Mouse (Mus musculus): Measurements from ENCODE around the gene Caln1. TPM values are rescaled to one million over a fixed set of nuclear protein-coding genes. Genes with fewer than 3 reads are reported as not detected.

Caln1 gene
- polyA plus RNA-seq, 1 experiment from 2014 or later: not detected

DNA sequence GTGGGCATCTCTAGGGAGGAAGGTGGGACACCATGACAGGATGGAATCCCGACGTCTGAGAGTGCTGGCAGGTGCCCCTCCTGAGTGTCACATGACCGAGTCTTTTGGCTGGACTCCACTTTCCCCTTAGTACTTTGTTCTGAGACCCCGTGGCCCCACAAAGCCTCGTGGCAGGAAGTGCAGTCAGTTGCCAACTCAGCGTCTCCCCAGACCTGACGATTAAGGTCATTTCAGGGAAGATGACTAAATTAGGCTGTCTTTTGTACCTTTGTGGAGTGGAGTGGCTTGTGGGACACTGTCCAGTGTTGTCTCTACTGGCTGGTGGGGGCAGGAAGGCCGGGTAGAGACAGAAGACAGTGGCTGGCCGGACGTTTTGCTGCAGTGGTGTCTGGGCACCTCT lies 103.0 kb downstream of the Caln1 start:
- Histone ChIP-seq H3K4me2 (no peak overlapping the region), H3K9me3 (replicated peaks) (0 out of 2 replicates have a peak, but pooled peaks cover 5% of the 10 kb centered on the region), H3K4me3 (replicated peaks) (no peak overlapping the region), H3K9ac (no peak overlapping the region), H3K4me1 (replicated peaks) (no peaks in the 10 kb centered on the region), H3K36me3 (replicated peaks) (no peaks in the 10 kb centered on the region), H3K27me3 (no peaks in the 10 kb centered on the region), H3K27ac (replicated peaks) (no peak overlapping the region)
- WGBS (ENCODE audit: insufficient replicate concordance): 50% methylated on average over 10 of the region's 10 CpGs
- ATAC-seq (ENCODE audit: insufficient read depth): no peak

DNA sequence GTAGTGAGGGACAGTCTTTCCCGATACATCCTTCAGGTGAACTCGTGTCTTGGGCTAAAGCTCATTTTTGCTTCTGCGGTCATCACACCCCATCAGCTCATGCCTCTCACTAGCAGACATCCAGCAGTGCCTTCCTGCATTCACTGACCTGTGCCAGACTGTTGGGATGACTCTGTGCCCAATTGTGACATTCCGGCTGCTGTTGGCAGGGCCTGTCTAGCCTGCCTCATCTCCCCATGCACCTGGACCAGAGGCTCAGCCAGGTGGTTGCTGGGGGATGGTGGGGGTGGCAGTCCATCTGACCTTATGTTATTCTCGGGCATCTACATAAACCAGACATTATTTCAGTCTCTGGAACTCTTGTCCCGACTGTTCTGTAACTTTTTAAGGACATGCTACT lies 105.6 kb downstream of the Caln1 start:
- no peak overlapping the region for H3K27ac ChIP-seq (replicated peaks)
- no peaks in the 10 kb centered on the region for H3K9me3 ChIP-seq (replicated peaks)
- H3K9ac ChIP-seq: no peak overlapping the region
- 64% methylated on average over 6 of the region's 6 CpGs for WGBS (ENCODE audit: insufficient replicate concordance)
- no peaks in the 10 kb centered on the region for H3K36me3 ChIP-seq (replicated peaks)
- no peak overlapping the region for H3K4me3 ChIP-seq (replicated peaks)
- no peak for ATAC-seq (ENCODE audit: insufficient read depth)
- no peak overlapping the region for H3K4me2 ChIP-seq
- H3K27me3 ChIP-seq: no peaks in the 10 kb centered on the region
- no peaks in the 10 kb centered on the region for H3K4me1 ChIP-seq (replicated peaks)

GRCm38 (mm10) chr5:130476741-130477140 lies 107.5 kb downstream of the Caln1 start:
- no peak overlapping the region for H3K9ac ChIP-seq
- 54% methylated on average over 12 of the region's 12 CpGs for WGBS (ENCODE audit: insufficient replicate concordance)
- H3K27me3 ChIP-seq: no peaks in the 10 kb centered on the region
- no peak for ATAC-seq (ENCODE audit: insufficient read depth)
- H3K9me3 ChIP-seq (replicated peaks): no peaks in the 10 kb centered on the region
- no peak overlapping the region for H3K4me3 ChIP-seq (replicated peaks)
- no peaks in the 10 kb centered on the region for H3K36me3 ChIP-seq (replicated peaks)
- H3K4me2 ChIP-seq: no peak overlapping the region
- no peaks in the 10 kb centered on the region for H3K4me1 ChIP-seq (replicated peaks)
- H3K27ac ChIP-seq (replicated peaks): no peak overlapping the region

DNA sequence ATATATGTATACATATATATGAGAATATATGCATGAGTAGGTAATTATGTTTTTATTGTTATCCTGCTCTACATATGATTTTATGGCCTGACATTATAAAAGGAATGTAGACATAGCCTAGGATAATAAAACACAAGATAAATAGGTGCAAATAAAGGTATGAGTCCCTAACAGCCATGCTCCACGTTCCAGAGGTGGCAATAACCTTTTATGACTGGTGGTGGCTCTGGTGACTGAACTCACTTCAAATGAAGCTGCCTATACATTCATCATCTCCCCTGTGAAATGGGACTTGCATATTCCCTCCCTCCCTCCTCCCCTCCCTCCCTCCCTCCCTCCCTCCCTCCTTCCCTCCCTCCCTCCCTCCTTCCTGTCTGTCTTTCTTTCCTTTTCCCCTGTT lies 111.0 kb downstream of the Caln1 start:
- Histone ChIP-seq H3K9me3 (replicated peaks) (no peaks in the 10 kb centered on the region), H3K27ac (replicated peaks) (no peak overlapping the region), H3K9ac (no peak overlapping the region), H3K4me1 (replicated peaks) (no peaks in the 10 kb centered on the region), H3K36me3 (replicated peaks) (no peaks in the 10 kb centered on the region), H3K4me2 (no peak overlapping the region), H3K27me3 (no peaks in the 10 kb centered on the region), H3K4me3 (replicated peaks) (no peak overlapping the region)
- ATAC-seq (ENCODE audit: insufficient read depth): no peak
- 26% methylated on average over 1 of the region's 1 CpGs for WGBS (ENCODE audit: insufficient replicate concordance)

- no peak overlapping the region for H3K9ac ChIP-seq
- H3K4me2 ChIP-seq: no peak overlapping the region
- H3K9me3 ChIP-seq (replicated peaks): no peaks in the 10 kb centered on the region
- H3K4me3 ChIP-seq (replicated peaks): no peak overlapping the region
- 56% methylated on average over 5 of the region's 5 CpGs for WGBS (ENCODE audit: insufficient replicate concordance)
- H3K36me3 ChIP-seq (replicated peaks): no peaks in the 10 kb centered on the region
- no peaks in the 10 kb centered on the region for H3K27me3 ChIP-seq
- no peak for ATAC-seq (ENCODE audit: insufficient read depth)
- no peak overlapping the region for H3K27ac ChIP-seq (replicated peaks)
- no peaks in the 10 kb centered on the region for H3K4me1 ChIP-seq (replicated peaks)
Measured at GRCm38 (mm10) chr5:130491471-130491870, 122.2 kb downstream of the Caln1 start.

DNA sequence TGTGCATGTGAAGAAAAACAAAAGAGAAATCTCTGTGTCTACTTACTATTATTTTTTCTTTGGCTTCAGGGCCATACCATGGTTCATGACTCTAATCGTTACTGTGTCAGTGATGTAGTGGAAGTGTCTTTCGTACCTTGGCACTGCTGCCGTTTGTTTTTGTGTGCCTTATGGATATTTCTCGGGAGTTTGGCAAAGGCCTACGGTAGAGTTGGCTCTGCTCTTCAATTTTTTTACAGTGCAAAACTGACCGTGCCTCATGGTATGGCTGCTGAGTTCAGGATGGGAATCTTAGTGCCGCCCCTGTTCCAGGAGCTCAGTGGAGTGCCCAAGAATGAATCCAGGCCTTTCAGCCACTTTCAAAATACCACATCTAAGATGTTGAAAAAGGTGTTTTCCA lies 123.0 kb downstream of the Caln1 start:
- 58% methylated on average over 7 of the region's 7 CpGs for WGBS (ENCODE audit: insufficient replicate concordance)
- Histone ChIP-seq H3K9ac (no peak overlapping the region), H3K9me3 (replicated peaks) (no peaks in the 10 kb centered on the region), H3K27me3 (no peaks in the 10 kb centered on the region), H3K4me2 (no peak overlapping the region), H3K36me3 (replicated peaks) (no peaks in the 10 kb centered on the region), H3K4me1 (replicated peaks) (no peaks in the 10 kb centered on the region), H3K27ac (replicated peaks) (no peak overlapping the region), H3K4me3 (replicated peaks) (no peak overlapping the region)
- ATAC-seq (ENCODE audit: insufficient read depth): no peak

DNA sequence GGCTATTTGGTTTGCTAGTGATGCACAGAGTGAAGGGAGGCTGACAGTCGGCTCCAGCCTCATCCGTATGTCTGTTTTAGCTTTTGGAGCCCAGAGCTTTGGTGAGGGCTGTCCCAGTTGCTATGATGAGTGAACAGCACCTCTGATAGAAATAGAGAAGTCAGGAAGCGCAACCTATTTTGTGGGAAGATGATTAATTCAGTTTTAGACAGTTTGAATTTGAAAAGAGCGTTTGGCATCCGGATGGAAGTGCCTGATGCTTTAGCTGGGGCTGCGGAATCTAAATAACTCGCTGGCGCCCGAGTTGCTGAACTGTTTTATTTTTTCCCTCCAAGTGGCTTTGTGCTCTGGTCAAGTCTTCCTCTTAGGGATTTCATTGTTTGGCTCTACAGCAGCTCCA lies 133.3 kb downstream of the Caln1 start:
- 59% methylated on average over 9 of the region's 9 CpGs for WGBS (ENCODE audit: insufficient replicate concordance)

DNA sequence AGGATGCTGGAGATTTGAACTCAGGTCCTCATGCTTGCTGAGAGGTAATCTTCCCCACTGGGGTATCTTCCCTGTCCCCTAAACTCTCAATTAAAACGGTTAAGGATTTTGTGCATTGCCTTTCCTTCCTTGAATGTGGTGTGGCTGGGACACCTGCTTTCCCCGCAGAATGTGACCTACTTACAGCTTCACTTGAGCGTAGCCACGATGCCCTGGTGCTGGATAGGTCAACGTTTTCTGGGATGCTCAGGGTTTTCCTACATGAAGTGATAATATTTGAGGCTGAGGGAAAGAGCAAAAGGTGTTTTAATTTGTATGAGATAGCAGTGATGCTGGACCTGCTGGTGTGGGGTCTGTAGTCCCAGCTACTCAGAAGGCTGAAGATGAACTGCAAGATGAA lies 135.6 kb downstream of the Caln1 start:
- Histone ChIP-seq H3K27ac (replicated peaks) (no peak overlapping the region), H3K4me3 (replicated peaks) (no peak overlapping the region)
- WGBS (ENCODE audit: insufficient replicate concordance): 62% methylated on average over 5 of the region's 5 CpGs

More for the DNA sequence above, 133.3 kb downstream of the Caln1 start:
- Histone ChIP-seq H3K4me3 (replicated peaks) (no peak overlapping the region), H3K27me3 (no peaks in the 10 kb centered on the region), H3K4me2 (no peak overlapping the region), H3K9me3 (replicated peaks) (0 out of 2 replicates have a peak, but pooled peaks cover 3% of the 10 kb centered on the region), H3K9ac (no peak overlapping the region), H3K27ac (replicated peaks) (no peak overlapping the region), H3K4me1 (replicated peaks) (no peaks in the 10 kb centered on the region), H3K36me3 (replicated peaks) (no peaks in the 10 kb centered on the region)
- ATAC-seq (ENCODE audit: insufficient read depth): no peak

GRCm38 (mm10) chr5:130510516-130510915 lies 141.3 kb downstream of the Caln1 start:
- Histone ChIP-seq H3K36me3 (replicated peaks) (no peaks in the 10 kb centered on the region), H3K4me1 (replicated peaks) (no peaks in the 10 kb centered on the region), H3K4me3 (replicated peaks) (no peak overlapping the region), H3K27me3 (no peaks in the 10 kb centered on the region), H3K27ac (replicated peaks) (no peak overlapping the region), H3K4me2 (no peak overlapping the region), H3K9ac (no peak overlapping the region), H3K9me3 (replicated peaks) (0 out of 2 replicates have a peak, but pooled peaks cover 5% of the 10 kb centered on the region)
- 70% methylated on average over 2 of the region's 2 CpGs for WGBS (ENCODE audit: insufficient replicate concordance)
- no peak for ATAC-seq (ENCODE audit: insufficient read depth)

More for the DNA sequence above, 135.6 kb downstream of the Caln1 start:
- no peak for ATAC-seq (ENCODE audit: insufficient read depth)
- H3K36me3 ChIP-seq (replicated peaks): no peaks in the 10 kb centered on the region
- no peaks in the 10 kb centered on the region for H3K27me3 ChIP-seq
- no peaks in the 10 kb centered on the region for H3K4me1 ChIP-seq (replicated peaks)
- H3K4me2 ChIP-seq: no peak overlapping the region
- no peak overlapping the region for H3K9ac ChIP-seq
- H3K9me3 ChIP-seq (replicated peaks): 0 out of 2 replicates have a peak, but pooled peaks cover 3% of the 10 kb centered on the region

DNA sequence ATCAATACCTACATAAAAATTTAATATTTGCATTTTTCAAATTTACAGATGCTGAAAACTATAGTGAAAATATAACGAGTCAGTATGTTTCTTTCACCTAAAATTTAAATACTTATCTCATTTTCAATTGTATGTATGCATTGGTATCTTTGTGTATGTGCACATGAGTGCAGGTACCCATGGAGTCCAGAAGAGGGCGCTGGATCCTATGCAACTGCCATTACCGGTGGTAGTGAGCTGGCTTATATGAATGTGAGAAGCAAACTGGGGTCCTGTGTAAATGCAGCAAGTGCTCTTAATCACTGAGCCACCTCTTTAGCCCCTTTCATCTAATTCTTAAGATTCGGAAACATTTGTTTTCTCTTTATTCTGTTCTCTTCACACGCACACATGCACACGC lies 146.1 kb downstream of the Caln1 start:
- ATAC-seq (ENCODE audit: insufficient read depth): no peak
- no peak overlapping the region for H3K4me3 ChIP-seq (replicated peaks)
- H3K4me2 ChIP-seq: no peak overlapping the region
- H3K27ac ChIP-seq (replicated peaks): no peak overlapping the region
- 53% methylated on average over 6 of the region's 6 CpGs for WGBS (ENCODE audit: insufficient replicate concordance)
- H3K9ac ChIP-seq: no peak overlapping the region
- H3K27me3 ChIP-seq: no peaks in the 10 kb centered on the region
- 0 out of 2 replicates have a peak, but pooled peaks cover 2% of the 10 kb centered on the region for H3K9me3 ChIP-seq (replicated peaks)
- H3K36me3 ChIP-seq (replicated peaks): no peaks in the 10 kb centered on the region
- no peaks in the 10 kb centered on the region for H3K4me1 ChIP-seq (replicated peaks)

- no peaks in the 10 kb centered on the region for H3K27me3 ChIP-seq
- H3K4me1 ChIP-seq (replicated peaks): no peaks in the 10 kb centered on the region
- H3K9ac ChIP-seq: no peak overlapping the region
- H3K27ac ChIP-seq (replicated peaks): no peak overlapping the region
- 26% methylated on average over 2 of the region's 2 CpGs for WGBS (ENCODE audit: insufficient replicate concordance)
- H3K36me3 ChIP-seq (replicated peaks): no peaks in the 10 kb centered on the region
- H3K4me3 ChIP-seq (replicated peaks): no peak overlapping the region
- 0 out of 2 replicates have a peak, but pooled peaks cover 5% of the 10 kb centered on the region for H3K9me3 ChIP-seq (replicated peaks)
- ATAC-seq (ENCODE audit: insufficient read depth): no peak
- H3K4me2 ChIP-seq: no peak overlapping the region
Measured at GRCm38 (mm10) chr5:130520527-130520926, 151.3 kb downstream of the Caln1 start.

DNA sequence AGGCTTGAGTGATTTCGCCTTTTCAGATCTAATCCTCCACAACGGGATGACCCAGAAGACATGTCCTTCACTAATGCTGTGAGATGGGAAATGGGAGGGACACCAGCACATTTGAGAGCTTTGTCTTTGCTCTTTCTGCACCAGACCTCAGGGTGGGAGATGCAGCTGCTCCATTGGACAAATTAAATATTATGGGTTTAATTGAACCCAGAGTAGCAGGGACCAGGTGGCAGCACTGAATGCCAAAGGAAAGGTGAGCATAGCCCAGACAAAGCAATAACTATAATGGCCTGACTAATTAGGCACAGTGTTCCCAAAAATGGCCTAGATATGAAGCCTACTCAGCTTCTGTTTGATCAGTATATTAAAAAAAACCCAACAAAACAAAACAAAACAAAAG lies 158.2 kb downstream of the Caln1 start:
- H3K4me2 ChIP-seq: no peak overlapping the region
- no peak overlapping the region for H3K9ac ChIP-seq
- 67% methylated on average over 2 of the region's 2 CpGs for WGBS (ENCODE audit: insufficient replicate concordance)
- peaks cover 5% of the 10 kb centered on the region; the same call in 1 of the 2 replicates for H3K9me3 ChIP-seq (replicated peaks)
- H3K4me1 ChIP-seq (replicated peaks): no peaks in the 10 kb centered on the region
- no peaks in the 10 kb centered on the region for H3K36me3 ChIP-seq (replicated peaks)
- no peak overlapping the region for H3K27ac ChIP-seq (replicated peaks)
- H3K4me3 ChIP-seq (replicated peaks): no peak overlapping the region
- ATAC-seq (ENCODE audit: insufficient read depth): no peak
- H3K27me3 ChIP-seq: no peaks in the 10 kb centered on the region
